Mouse (Mus musculus) CH12.LX (cell line): ENCODE measurements around the gene Cd248. TPM values are rescaled to one million over a fixed set of nuclear protein-coding genes. Genes with fewer than 3 reads are reported as not detected.

Source experiments
- DNase-seq: peaks from one replicate; pipeline ENCODE4 v3.0.0-alpha.2; 2013; ENCODE audit errors: extremely low read depth
- H3K27ac ChIP-seq: 2 replicates; pipeline ENCODE4 v1.5.1; 2012; ENCODE audit warnings: low read depth, mild to moderate bottlenecking, control low read depth, moderate library complexity; ENCODE audit not compliant: insufficient read depth
- H3K27me3 ChIP-seq: replicated peaks from 2 replicates; pipeline ENCODE3; 2012; ENCODE audit warnings: inconsistent platforms
- H3K36me3 ChIP-seq, 2 experiments: replicated peaks in 1 of 2; 2 replicates each; pipeline versions ENCODE3 to v1.6.1; 2012; ENCODE audit warnings: inconsistent platforms in 1 of 2, low read length in 1 of 2, mild to moderate bottlenecking in 1 of 2, mixed read lengths in 1 of 2, moderate library complexity in 1 of 2; ENCODE audit not compliant: control insufficient read depth in 1 of 2, insufficient read depth in 1 of 2
- H3K4me1 ChIP-seq, 2 experiments: 2 replicates each; pipeline ENCODE4 v1.6.1; 2012; ENCODE audit warnings: inconsistent platforms in 1 of 2, moderate library complexity in 1 of 2; ENCODE audit not compliant: insufficient read depth in 2 of 2, control insufficient read depth in 1 of 2
- H3K4me2 ChIP-seq: 2 replicates; pipeline ENCODE4 v1.6.1; 2012; ENCODE audit warnings: low read depth, mild to moderate bottlenecking, control low read depth; ENCODE audit not compliant: poor library complexity, insufficient read depth, severe bottlenecking
- H3K4me3 ChIP-seq, 3 experiments: fragments of 150-350 bp in 1 of 3; sonication (generic) in 1 of 3; replicated peaks in 1 of 3; 2 replicates each; pipeline versions ENCODE3 to v1.5.1; 2011 to 2012; ENCODE audit warnings: low read depth in 2 of 3, low read length in 2 of 3, mild to moderate bottlenecking in 2 of 3, moderate library complexity in 2 of 3, control low read depth in 1 of 3, improper control_type of control experiment in 1 of 3, inconsistent platforms in 1 of 3, mixed read lengths in 1 of 3; ENCODE audit not compliant: poor library complexity in 1 of 3
- H3K79me2 ChIP-seq: replicated peaks from 2 replicates; pipeline ENCODE4 v1.6.1; 2012; ENCODE audit warnings: mild to moderate bottlenecking, moderate library complexity; ENCODE audit not compliant: control insufficient read depth, poor library complexity, insufficient read depth, severe bottlenecking; ENCODE audit errors: extremely low read depth
- H3K9ac ChIP-seq: 2 replicates; pipeline ENCODE4 v1.6.1; 2012; ENCODE audit warnings: low read depth, mild to moderate bottlenecking, control low read depth, moderate library complexity; ENCODE audit not compliant: insufficient read depth
- H3K9me3 ChIP-seq: replicated peaks from 2 replicates; pipeline ENCODE3; 2012; ENCODE audit warnings: low read length, inconsistent platforms, mixed read lengths
- BHLHE40 ChIP-seq: IDR thresholded peaks from 2 replicates; pipeline ENCODE4 v1.6.1; 2011; ENCODE audit warnings: mild to moderate bottlenecking, low read depth, low read length, improper control_type of control experiment
- CHD1 ChIP-seq: IDR thresholded peaks from 2 replicates; pipeline ENCODE4 v1.6.1; 2012; ENCODE audit warnings: low read depth, low read length, improper control_type of control experiment, inconsistent platforms
- CHD2 ChIP-seq: IDR thresholded peaks from 2 replicates; pipeline ENCODE4 v1.6.1; 2011; ENCODE audit warnings: low read length, improper control_type of control experiment
- CTCF ChIP-seq, 2 experiments: IDR thresholded peaks in 1 of 2; conservative IDR thresholded peaks in 1 of 2; 2 replicates each; pipeline ENCODE4 v1.5.1; 2011 to 2012; ENCODE audit warnings: low read depth in 2 of 2, low read length in 2 of 2, improper control_type of control experiment in 1 of 2, inconsistent platforms in 1 of 2, mild to moderate bottlenecking in 1 of 2, moderate library complexity in 1 of 2
- E2F4 ChIP-seq: IDR thresholded peaks from 2 replicates; pipeline ENCODE4 v1.6.1; 2011; ENCODE audit warnings: low read depth, low read length, improper control_type of control experiment; ENCODE audit not compliant: insufficient replicate concordance
- ELF1 ChIP-seq: IDR thresholded peaks from 2 replicates; pipeline ENCODE4 v1.6.1; 2014; ENCODE audit warnings: low read depth, mild to moderate bottlenecking, inconsistent platforms, low read length, improper control_type of control experiment
- EP300 ChIP-seq: IDR thresholded peaks from 2 replicates; pipeline ENCODE4 v1.6.1; 2011; ENCODE audit warnings: low read length, improper control_type of control experiment
- ETS1 ChIP-seq: conservative IDR thresholded peaks from 2 replicates; pipeline ENCODE4 v1.6.1; 2012; ENCODE audit warnings: low read depth, mild to moderate bottlenecking, inconsistent platforms, low read length, improper control_type of control experiment, moderate library complexity
- HCFC1 ChIP-seq: IDR thresholded peaks from 2 replicates; pipeline ENCODE4 v1.6.1; 2012; ENCODE audit warnings: low read depth, mild to moderate bottlenecking, inconsistent platforms, low read length, improper control_type of control experiment
- IRF4 ChIP-seq: IDR thresholded peaks from 2 replicates; pipeline ENCODE4 v1.6.1; 2014; ENCODE audit warnings: low read depth, mild to moderate bottlenecking, inconsistent platforms, low read length, improper control_type of control experiment
- JUND ChIP-seq: conservative IDR thresholded peaks from 2 replicates; pipeline ENCODE4 v1.6.1; 2011; ENCODE audit warnings: low read depth, low read length, improper control_type of control experiment
- KAT2A ChIP-seq: IDR thresholded peaks from 2 replicates; pipeline ENCODE4 v1.6.1; 2012; ENCODE audit warnings: low read length, improper control_type of control experiment, inconsistent platforms; ENCODE audit not compliant: insufficient replicate concordance
- MAFK ChIP-seq: IDR thresholded peaks from 2 replicates; pipeline ENCODE4 v1.6.1; 2011; ENCODE audit warnings: low read length, improper control_type of control experiment; ENCODE audit not compliant: insufficient replicate concordance
- MAX ChIP-seq: IDR thresholded peaks from 2 replicates; pipeline ENCODE4 v1.6.1; 2011; ENCODE audit warnings: low read length, improper control_type of control experiment
- MAZ ChIP-seq: IDR thresholded peaks from 2 replicates; pipeline ENCODE4 v1.6.1; 2012; ENCODE audit warnings: low read depth, mild to moderate bottlenecking, inconsistent platforms, low read length, improper control_type of control experiment, moderate library complexity
- MEF2A ChIP-seq: IDR thresholded peaks from 2 replicates; pipeline ENCODE4 v1.6.1; 2014; ENCODE audit warnings: low read depth, mild to moderate bottlenecking, inconsistent platforms, low read length, improper control_type of control experiment, borderline replicate concordance
- MXI1 ChIP-seq: IDR thresholded peaks from 2 replicates; pipeline ENCODE4 v1.6.1; 2011; ENCODE audit warnings: mild to moderate bottlenecking, low read depth, low read length, improper control_type of control experiment
- MYC ChIP-seq: IDR thresholded peaks from 2 replicates; pipeline ENCODE4 v1.6.1; 2011; ENCODE audit warnings: low read depth, mild to moderate bottlenecking, improper control_type of control experiment, low read length
- NELFE ChIP-seq: IDR thresholded peaks from 2 replicates; pipeline ENCODE4 v1.6.1; 2011; ENCODE audit warnings: low read depth, low read length, improper control_type of control experiment
- NRF1 ChIP-seq: IDR thresholded peaks from 2 replicates; pipeline ENCODE4 v1.6.1; 2014; ENCODE audit warnings: low read depth, mild to moderate bottlenecking, inconsistent platforms, low read length, improper control_type of control experiment, moderate library complexity
- PAX5 ChIP-seq: IDR thresholded peaks from 2 replicates; pipeline ENCODE4 v1.6.1; 2012; ENCODE audit warnings: low read length, inconsistent platforms, mixed read lengths
- RAD21 ChIP-seq: IDR thresholded peaks from 2 replicates; pipeline ENCODE4 v1.6.1; 2011; ENCODE audit warnings: low read depth, mild to moderate bottlenecking, low read length, improper control_type of control experiment, moderate library complexity
- RCOR1 ChIP-seq: conservative IDR thresholded peaks from 2 replicates; pipeline ENCODE4 v1.6.1; 2012; ENCODE audit warnings: low read depth, mild to moderate bottlenecking, inconsistent platforms, low read length, improper control_type of control experiment
- SIN3A ChIP-seq: IDR thresholded peaks from 2 replicates; pipeline ENCODE4 v1.6.1; 2012; ENCODE audit warnings: low read length, improper control_type of control experiment, inconsistent platforms
- SMC3 ChIP-seq: IDR thresholded peaks from 2 replicates; pipeline ENCODE4 v1.6.1; 2011; ENCODE audit warnings: low read depth, low read length, improper control_type of control experiment
- TCF12 ChIP-seq: IDR thresholded peaks from 2 replicates; pipeline ENCODE4 v1.6.1; 2014; ENCODE audit warnings: low read depth, mild to moderate bottlenecking, inconsistent platforms, low read length, improper control_type of control experiment
- UBTF ChIP-seq: IDR thresholded peaks from 2 replicates; pipeline ENCODE4 v1.6.1; 2012; ENCODE audit warnings: low read depth, mild to moderate bottlenecking, inconsistent platforms, low read length, improper control_type of control experiment, moderate library complexity
- USF1 ChIP-seq: IDR thresholded peaks from 2 replicates; pipeline ENCODE4 v1.6.1; 2014; ENCODE audit warnings: low read depth, mild to moderate bottlenecking, inconsistent platforms, low read length, improper control_type of control experiment
- USF2 ChIP-seq: conservative IDR thresholded peaks from 2 replicates; pipeline ENCODE4 v1.6.1; 2011; ENCODE audit warnings: low read depth, low read length, improper control_type of control experiment
- ZKSCAN1 ChIP-seq: IDR thresholded peaks from 2 replicates; pipeline ENCODE4 v1.6.1; 2012; ENCODE audit warnings: low read depth, inconsistent platforms, low read length, improper control_type of control experiment, borderline replicate concordance
- ZNF384 ChIP-seq: IDR thresholded peaks from 2 replicates; pipeline ENCODE4 v1.6.1; 2012; ENCODE audit warnings: low read depth, low read length, improper control_type of control experiment, inconsistent platforms
- dilution Hi-C: fragments of 300-500 bp; cut with MboI; formaldehyde crosslinking; loops from 2 replicates; pipeline ENCODE4 v1.14.3; 2020; ENCODE audit warnings: low sequenced_read_pairs; ENCODE audit not compliant: extremely low pct_unique_long_range_greater_than_20kb, extremely low pct_ligation_motif_present
- in situ Hi-C: fragments of 300-500 bp; cut with MboI; formaldehyde crosslinking; loops from 3 replicates; pipeline ENCODE4 v1.14.3; 2019; ENCODE audit warnings: low sequenced_read_pairs, low pct_ligation_motif_present, low pct_unique_long_range_greater_than_20kb, mixed read lengths
- polyA plus RNA-seq: library from polyadenylated mRNA; unstranded; fragments of >175 nt; gene quantifications from 2 replicates; pipeline ENCODE4 v1.2.1, GENCODE M21; 2012; ENCODE audit warnings: low read depth; ENCODE audit not compliant: insufficient read length
- total RNA-seq, 2 experiments: library from RNA; depleted of rRNA; stranded (reverse); fragments of 300-350 nt in 1 of 2; fragments of >200 nt in 1 of 2; gene quantifications; 2 replicates each; pipeline ENCODE4 v1.2.3; 2012 to 2014

Gene Cd248
- total and polyA plus RNA-seq, 3 experiments: not detected

- no peak within 1 kb of the TSS for H3K4me3 ChIP-seq
- dilution Hi-C loops: no loop called here
These were observed 17.6 kb upstream of the Cd248 start, which contains the start of gene Rin1 for GRCm38 (mm10) chr19:5050047-5050905. Gene Rin1, plus strand, starts transcription at chr19:5050481.

GRCm38 (mm10) chr19:5051031-5051430, 16.8 kb upstream of the Cd248 start:
- no peaks in the 10 kb centered on the region for H3K27me3 ChIP-seq
- no peak overlapping the region for H3K4me2 ChIP-seq
- no peaks in the 10 kb centered on the region for H3K79me2 ChIP-seq
- dilution Hi-C loops: no loop called here
- no peak for TF ChIP-seq MAZ
- TF ChIP-seq UBTF: no peak
- no peak for TF ChIP-seq USF1
- TF ChIP-seq PAX5: no peak
- no peak for TF ChIP-seq JUND
- H3K36me3 ChIP-seq: peaks cover 36 to 84% of the 10 kb centered on the region in 2 experiments
- H3K4me3 ChIP-seq: no peak overlapping the region
- H3K4me1 ChIP-seq: peaks cover 12 to 19% of the 10 kb centered on the region in 2 experiments
- H3K27ac ChIP-seq: no peak overlapping the region
- in situ Hi-C loops: no loop called here
- no peak overlapping the region for H3K9ac ChIP-seq
- H3K9me3 ChIP-seq: no peaks in the 10 kb centered on the region
- no peak for DNase-seq

More at GRCm38 (mm10) chr19:5050047-5050905, 17.6 kb upstream of the Cd248 start, which contains the start of gene Rin1:
- TF ChIP-seq JUND (no peak; the same call in 1 of the 2 replicates), SIN3A (0 out of 2 replicates have a peak, but pooled peaks have one; percentile 33), KAT2A (no peak), MAZ (0 out of 2 replicates have a peak, but pooled peaks have one; percentile 45), MXI1 (peak; percentile 73), CHD1 (no peak), ETS1 (no peak), TCF12 (no peak; the same call in 1 of the 2 replicates), RAD21 (peak; percentile 5), MEF2A (no peak), UBTF (no peak), USF2 (no peak), MAFK (no peak), BHLHE40 (no peak), RCOR1 (no peak), ELF1 (no peak), MAX (peak; percentile 75), HCFC1 (no peak), NRF1 (no peak), CHD2 (no peak), CTCF (conservative IDR thresholded peaks at IDR 0.05 in 1 of 2, IDR thresholded peaks at IDR 0.05 in 1 of 2; ENCODE audit: low read depth in 2 of 2, low read length in 2 of 2) (peak in 1 of 2 experiments; percentile 58; a peak in 2 of 4 replicates), MYC (peak; percentile 80), ZNF384 (no peak), SMC3 (no peak; the same call in 1 of the 2 replicates), PAX5 (no peak), NELFE (no peak), IRF4 (peak; percentile 76), ZKSCAN1 (no peak), E2F4 (no peak), EP300 (no peak)
- TF ChIP-seq, all 38 proteins: peak for 8
- H3K27me3 ChIP-seq: no peaks in the 10 kb centered on the region
- no peaks in the 10 kb centered on the region for H3K79me2 ChIP-seq
- H3K4me1 ChIP-seq: peaks cover 12 to 19% of the 10 kb centered on the region in 2 experiments
- peaks cover 42 to 89% of the 10 kb centered on the region in 2 experiments for H3K36me3 ChIP-seq
- no peak within 1 kb of the TSS for H3K4me2 ChIP-seq
- DNase-seq: peak; percentile 70
- peak within 1 kb of the TSS; percentile 31; the same call in 1 of the 2 replicates for H3K27ac ChIP-seq
- H3K9me3 ChIP-seq: no peaks in the 10 kb centered on the region
- in situ Hi-C loops: no loop called here
- H3K9ac ChIP-seq: no peak within 1 kb of the TSS
